Mouse (Mus musculus): ENCODE results near the gene Tldc2.

Gene Tldc2

DNA sequence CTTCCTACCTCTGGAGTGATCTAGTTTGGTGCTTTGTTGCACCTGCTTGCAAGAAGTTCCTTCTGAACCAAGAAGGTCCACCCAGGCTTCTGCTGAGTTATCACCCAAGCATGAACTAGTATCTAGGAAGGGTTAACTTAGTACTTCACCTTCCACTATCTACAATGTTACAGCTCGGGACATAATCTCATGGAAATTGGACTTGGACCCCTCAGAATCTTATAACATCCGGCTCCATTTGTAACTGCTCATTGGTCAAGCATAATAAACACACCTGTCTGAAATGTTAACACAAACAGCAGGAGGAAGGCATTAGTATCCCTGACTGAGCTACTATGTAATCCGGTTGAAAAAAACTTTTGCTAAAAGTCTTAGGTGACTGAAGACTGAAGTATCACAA is 40.5 kb downstream of the Tldc2 start:
- DNase-seq (ENCODE audit: low spot score), result no peak

DNA sequence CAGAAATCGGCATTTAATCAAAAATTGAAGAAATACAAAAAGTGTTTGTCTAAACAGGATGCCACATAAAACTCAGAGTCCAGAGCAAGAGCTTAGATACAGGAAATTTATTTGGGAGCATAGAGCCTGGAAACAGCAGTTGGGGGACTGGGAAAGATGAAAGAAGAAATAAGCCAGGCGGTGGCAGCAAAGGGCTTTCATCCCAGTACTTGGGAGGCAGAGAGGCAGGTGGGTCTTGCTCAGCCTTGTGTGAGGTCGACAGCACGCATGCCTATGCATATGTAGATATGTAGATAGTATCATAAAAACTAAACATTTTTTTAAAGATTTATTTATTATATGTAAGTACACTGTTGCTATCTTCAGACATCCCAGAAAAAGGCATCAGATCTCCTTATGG is 41.2 kb downstream of the Tldc2 start:
- no peak for DNase-seq (ENCODE audit: low spot score)

DNA sequence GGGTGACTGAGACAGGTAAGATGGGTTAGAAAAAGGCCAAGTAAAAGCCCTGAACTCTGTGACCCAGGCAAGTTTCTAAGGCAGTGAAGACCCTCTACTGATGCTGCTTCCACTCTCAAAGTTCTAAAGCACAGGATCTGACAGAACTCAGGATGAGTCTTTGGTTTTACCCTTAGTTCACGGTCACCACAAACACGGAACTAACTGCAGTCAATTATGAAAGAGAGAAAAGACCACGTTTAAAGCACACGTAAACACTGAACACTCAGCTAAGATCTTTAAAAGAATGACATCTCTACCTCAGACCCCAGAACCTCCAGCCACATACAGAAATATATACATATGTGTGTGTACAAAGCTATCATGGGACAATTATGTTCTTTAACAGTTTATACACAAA is 42.2 kb downstream of the Tldc2 start:
- DNase-seq (ENCODE audit: low spot score), result no peak

DNA sequence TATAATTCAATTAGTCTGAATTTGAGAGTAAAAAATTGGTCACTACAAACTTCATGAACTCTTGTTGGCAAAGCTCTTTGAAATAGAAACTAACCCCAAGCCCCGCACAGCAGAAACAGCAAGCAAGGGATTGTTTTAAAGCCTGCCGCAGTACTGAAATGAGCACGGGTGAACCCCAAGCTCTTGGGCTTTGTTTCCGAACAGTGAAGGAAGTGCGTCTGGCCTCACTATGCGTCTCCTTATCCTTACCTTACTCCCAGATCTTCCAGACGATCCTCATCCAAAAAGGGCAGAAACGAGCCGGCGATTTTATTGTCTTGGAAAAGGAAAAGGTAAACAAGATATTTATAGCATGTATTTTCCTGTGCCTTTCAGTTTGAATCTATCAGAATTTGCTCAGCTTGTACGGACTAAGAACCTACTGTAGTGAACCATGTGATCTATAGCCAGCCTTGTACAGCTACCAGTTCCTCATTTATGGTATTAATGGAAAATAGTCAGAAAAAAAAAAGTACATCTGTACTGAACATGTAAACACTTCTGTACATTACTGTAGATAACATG is 42.8 kb downstream of the Tldc2 start:
- DNase-seq (ENCODE audit: low spot score), result no peak

DNA sequence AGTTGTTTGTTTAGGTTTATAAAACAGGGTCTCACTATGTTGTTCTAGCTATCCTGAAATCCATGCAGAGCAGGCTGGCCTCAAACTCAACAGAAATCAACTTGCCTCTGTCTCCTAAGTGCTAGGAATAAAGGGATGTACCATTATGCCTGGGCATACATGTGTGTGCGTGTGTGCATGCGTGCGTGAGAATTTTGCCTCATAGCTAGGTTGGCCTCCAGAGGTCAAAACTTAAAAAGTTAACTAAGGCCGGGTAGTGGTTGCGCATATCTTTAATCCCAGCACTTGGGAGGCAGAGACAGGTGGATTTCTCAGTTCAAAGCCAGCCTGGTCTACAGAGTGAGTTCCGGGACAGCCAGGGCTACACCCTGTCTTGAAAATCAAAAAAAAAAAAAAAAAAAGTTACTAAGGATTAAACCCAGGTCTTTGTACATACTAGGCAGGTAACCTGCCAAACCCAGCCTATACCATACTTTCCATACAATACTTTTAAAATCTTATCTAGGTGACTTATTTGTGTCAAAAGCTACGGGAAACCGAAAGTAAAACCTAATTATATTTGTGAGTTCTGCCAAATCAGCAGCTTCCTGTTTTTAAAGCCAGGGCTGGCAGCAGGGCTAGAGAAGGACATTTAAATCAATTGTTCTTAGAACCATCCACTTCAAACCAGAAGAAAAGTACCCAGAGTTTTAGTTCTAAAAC is 44.1 kb downstream of the Tldc2 start:
- DNase-seq (ENCODE audit: low spot score), result no peak

DNA sequence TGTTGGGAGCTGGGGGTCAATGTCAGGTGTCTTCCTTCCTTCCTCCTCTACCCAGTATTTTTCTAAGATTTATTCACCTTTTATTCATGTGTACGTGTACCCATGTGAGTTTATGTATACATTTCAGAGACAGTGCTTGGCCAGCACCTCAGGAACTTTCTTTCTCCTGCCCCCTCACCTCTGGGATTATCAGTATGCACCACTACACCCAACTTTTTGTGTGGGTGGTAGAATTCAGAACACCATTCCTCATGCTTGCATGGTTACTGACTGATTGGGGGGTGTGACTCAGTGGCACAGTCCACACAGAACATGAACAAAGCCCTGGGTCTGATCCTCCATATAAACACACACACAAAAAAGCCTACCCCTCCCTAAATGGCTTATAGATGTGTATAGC is 45.2 kb downstream of the Tldc2 start:
- DNase-seq (ENCODE audit: low spot score), result no peak

DNA sequence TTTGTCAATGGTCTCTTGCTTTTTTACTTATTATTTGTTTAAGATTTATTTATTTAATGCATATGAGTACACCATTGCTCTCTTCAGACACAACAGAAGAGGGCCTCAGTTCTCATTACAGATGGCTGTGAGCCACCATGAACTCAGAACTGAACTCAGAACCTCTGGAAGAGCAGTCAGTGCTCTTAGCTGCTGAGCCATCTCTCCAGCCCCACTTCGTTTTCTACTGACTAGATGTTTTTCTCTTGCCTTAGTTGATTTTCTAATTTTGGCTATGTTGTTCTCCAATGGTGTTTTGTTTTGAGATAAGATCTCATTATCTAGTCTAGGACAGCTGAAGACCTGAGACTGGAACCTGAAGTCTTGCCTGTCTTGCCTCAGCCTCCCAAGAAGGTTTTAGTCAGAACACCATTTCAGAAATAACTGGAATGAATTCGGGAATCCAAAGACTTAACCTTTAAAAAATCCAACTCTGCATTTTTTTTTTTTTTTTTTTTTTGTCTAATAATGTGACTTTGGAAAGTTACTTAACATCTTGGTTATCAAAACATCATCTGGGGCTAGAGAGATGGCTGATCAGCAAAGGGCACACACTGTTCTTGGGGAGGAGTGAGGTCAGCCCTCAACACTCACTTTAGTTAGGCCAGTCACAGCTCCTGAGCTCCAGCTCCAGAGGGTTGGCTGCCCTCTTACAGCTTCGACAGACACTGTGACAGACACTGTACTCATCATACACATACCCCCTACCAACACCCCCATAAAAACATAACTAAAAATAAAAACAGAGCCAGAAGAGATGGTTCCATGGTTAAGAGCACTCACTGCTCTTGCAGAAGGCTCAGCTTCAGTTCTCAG is 46.1 kb downstream of the Tldc2 start:
- DNase-seq (ENCODE audit: low spot score), result no peak

DNA sequence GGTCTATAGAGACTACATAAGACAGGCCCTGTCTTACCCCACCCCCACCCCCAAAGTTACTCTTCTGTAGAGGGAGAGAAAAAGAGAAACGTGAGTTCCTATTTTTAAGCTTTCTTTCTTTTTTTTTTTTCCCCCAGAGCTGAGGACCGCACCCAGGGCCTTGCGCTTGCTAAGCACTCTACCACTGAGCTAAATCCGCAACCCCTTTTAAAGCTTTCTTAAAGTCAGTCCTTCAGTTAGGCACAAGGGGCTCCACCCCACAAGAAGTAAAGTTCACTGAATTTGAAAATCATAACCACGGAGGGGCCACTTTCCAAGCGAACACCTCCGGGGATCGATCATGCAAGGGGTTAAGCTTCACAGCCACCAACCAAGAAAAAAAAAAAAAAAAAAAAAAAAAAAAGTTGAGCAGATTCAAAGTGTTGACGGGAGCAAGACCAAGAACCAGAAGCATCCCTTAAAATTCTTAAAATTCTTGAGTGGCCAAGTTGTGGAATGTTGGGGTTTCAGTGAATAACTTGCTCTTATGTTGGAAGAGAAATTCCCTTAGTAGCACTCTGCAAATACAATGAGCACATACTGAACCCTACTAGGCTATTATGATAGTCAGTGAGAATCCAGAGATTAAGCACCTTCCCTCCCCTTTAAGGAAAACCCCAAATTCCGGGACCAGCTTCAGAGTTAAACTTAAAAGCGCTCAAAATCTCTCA is 47.1 kb downstream of the Tldc2 start:
- DNase-seq (ENCODE audit: low spot score), result no peak

DNA sequence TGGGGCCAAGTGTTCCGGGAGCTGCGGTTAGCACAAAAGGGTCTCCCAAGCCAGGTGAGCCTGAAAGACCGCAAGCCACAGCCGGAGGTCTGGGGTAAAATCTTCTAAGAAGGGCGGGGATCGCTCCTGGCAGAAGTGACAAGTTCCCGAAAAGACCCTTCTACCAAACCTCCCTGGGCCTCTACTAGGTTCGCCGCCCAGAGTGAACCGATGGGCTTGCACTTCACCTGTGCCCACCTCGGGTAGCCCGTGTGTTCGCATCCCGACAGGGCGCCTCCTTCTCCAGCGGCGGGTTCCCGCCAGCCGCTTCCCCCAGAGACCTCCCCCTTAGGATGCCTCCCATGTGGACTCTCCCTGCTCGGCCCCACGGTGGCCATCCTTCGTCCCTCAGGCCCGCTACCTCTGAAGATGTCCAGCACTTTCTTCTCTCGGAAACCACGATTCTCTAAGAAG is 47.6 kb downstream of the Tldc2 start:
- peak; percentile 13 for DNase-seq (ENCODE audit: low spot score)

DNA sequence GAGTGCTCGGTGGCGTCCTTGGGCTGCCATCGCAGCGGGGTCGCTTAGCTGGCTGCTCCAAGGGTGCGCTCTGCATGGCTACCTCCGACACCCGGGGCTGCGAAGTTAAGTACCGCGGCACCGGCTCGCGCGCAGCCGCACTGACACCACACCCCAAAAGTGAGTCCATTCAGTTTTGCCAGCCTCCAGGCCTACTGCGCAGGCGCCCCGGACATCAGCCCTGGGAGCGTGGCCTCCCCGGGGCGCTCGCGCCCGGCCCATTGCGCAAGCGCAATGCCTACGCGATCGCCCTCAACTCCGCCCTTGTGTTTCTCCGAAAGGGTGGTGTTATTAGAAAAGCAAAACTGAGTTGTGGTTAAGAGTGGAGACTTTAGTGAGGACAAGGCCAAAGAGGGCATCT is 48.2 kb downstream of the Tldc2 start, which contains the start of gene Samhd1:
TSS of gene Samhd1 (minus strand) at position 252 of the 400 bp plus-strand sequence.
- peak; percentile 95 for DNase-seq (ENCODE audit: low spot score)

DNA sequence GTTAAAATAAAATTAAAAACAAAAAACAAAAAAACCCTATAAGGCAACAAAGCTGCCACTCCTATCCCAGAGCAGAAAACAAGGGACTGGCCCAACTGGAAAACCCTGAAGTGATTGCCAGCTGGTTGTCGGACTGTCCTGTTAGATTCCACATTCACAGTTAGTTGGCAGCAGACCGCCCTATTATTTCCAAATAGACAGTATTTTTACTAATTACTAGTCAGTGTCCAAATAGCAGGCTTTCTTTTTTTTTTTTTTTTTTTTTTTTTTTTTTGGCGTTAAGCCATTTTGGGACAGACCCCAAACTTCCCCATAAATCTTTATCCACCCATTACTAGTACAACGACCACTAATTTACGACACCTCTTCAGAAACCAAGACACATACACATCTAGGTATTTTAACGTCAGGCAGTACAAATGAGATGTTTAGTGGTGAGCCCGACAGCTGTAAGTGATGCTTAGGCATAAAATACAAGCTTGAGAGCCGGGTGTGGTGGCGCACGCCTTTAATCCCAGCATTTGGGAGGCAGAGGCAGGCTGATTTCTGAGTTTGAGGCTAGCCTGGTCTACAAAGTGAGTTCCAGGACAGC is 48.8 kb downstream of the Tldc2 start:
- DNase-seq (ENCODE audit: low spot score), result no peak

DNA sequence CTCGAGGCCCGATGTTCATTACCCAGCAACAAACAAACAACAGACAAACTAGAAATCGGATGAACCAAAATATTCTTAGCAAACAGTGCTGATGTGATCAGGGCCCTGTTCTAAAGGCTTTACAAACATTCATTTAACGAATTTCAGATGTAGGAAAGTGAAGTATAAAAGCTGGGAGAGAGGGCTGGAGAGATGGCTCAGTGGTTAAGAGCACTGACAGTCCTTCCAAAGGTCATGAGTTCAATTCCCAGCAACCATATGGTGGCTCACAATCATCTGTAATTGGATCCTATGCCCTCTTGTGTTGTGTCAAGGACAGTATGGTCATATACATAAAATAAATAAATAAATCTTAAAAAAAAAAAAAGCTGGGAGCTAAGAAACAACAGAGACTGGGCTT is 49.3 kb downstream of the Tldc2 start:
- DNase-seq (ENCODE audit: low spot score), result no peak

DNA sequence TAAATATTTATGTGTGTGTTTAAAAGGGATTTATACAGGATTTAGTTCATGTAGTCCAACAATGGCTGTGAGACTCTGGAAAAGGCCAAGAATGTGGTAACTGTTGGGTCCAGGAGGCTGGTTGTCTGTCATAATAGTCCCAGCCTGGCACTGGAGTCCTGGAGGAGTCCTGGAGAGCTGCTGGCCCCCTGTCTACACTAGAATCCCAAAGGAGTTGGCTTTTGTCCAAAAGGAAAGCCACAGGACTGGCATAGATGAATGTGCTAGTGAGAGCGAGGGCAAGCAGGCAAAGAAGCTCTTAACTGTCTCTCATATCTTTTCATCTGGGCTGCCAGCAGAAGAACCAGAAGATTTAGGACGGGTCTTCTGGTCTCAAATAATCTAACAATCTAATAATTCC is 49.8 kb downstream of the Tldc2 start:
- DNase-seq (ENCODE audit: low spot score), result no peak

DNA sequence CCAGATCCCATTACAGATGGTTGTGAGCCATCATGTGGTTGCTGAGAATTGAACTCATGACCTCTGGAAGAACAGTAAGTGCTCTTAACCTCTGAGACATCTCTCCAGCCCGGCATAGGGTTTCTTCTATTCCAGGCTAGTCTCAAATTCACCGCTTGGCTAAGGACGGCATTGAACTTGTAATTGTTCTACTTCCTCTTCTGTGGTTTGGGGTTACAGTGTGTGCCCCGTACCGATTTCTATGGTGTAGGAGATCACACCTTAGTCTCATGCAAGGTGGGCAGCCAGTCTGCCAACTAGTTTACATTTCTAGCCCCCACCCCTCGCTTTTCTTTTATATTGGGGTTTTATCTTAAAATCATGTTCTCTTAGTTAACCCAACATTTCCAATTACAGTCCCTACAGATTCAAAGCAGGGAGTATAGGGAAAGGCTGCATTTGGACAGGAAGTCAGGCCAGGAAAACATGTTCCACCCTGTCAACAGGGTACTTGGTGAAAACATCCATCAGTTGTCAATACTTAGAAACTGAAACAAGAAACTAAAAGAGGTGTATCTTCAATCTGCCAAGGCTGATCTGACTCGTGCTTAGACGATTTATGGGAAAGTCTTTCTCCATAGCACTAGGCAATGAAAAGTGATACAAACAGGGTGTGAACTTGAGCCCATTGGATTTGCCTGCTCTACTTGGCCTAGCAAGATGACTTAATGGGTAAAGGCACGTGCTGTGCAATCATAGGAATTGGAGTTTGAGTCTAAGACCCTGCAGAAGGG is 51.3 kb downstream of the Tldc2 start:
- no peak for DNase-seq (ENCODE audit: low spot score)

DNA sequence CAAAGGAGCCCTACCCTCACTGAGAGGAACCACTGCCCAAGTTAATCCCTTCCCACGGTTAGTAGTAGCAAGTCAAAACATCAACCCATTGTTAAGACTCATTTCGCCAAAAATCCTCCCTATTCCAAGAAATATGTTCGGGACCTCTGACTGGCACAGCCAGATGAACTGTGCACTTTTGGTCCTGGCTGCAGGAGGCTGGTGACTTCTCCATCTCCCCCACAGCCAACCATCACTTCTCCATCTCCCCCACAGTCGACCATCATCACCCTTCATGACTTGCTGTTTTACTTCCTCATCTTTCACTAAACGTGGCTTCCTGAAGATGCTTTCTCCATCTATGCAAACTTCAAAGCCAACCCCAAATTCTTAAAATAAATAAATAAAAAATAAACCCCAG is 52.0 kb downstream of the Tldc2 start:
- no peak for DNase-seq (ENCODE audit: low spot score)

DNA sequence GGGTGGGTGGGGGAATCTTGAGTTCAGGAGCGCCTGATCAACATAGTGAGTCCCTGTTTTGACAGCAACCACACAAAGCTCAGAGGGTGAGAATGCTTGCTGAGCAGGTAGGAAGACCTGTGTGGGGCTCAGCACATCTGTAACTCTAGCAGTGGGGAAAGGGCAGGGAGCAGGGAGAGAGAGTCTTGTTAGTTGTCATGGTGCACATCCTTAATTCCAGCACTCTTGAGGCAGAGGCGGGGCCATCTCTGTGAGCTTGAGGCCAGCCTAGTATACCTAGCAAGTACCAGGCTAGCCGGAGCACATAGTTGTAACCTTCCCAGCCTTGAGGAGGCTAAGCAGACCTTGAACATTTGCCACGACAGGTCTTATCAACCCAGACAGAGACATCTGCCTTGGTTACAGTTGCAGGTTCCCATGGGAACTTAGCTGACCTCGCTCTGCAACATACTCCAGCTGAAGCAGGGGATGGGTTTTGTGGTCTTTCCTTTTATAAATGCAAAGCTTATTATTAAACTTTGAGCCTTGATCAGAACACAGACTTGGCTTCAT is 52.5 kb downstream of the Tldc2 start:
- DNase-seq (ENCODE audit: low spot score), result no peak

DNA sequence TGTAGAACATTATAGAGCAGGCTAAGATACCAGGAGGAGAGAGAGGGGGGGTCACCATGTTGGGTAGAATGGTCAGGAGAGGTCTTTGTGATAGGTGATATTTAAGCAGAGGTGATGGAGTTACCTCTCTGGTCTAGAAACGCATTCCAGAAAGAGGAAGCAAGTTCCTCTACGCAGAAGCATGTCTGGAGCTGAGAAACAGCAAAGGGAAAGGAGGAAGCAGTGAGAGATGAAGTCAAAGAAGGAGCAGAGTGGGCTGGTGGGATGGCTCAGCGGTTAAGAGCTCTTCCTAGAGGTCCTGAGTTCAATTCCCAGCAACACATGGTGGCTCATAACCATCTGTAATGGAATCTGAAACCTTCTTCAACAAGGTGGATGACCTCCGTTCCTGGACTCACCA is 55.1 kb downstream of the Tldc2 start:
- no peak for DNase-seq (ENCODE audit: low spot score)

DNA sequence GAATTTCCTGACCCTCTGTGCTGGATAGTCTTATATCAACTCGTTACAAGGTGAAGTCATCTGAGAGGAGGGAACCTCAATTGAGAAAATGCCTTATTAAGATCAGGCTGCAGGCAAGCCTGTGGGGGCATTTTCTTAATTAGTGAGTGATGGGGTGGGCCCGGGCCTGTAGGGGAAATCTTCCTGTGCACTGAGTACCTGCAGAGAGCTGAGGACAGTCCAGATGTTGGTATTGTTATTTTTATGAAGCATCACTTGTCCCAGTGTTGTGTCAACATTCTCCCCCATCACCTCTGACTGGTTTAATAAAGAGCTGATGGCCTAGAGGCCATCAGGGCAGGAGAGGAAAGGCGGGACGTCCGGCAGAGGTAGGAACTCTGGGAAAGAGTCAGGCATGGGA is 57.3 kb downstream of the Tldc2 start:
- no peak for DNase-seq (ENCODE audit: low spot score)

DNA sequence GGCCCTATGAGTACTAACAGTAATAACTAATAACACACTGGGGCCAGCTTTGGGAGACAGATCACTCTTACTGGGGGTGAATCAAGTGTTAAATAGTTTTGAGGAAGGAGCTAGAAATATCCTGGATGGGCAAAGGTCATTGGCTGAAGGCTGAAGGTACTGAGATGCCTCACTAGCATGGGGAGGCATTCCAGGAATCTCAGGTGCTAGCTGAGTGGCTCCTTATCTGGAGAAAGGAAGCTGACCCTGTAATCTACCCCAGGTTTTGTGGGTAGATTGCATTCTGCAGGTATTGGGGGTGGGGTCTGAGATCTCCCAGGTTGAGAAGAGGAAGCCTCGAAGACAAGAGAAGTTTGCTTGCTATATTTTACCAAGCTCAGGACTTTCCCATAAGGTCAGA is 58.3 kb downstream of the Tldc2 start:
- no peak for DNase-seq (ENCODE audit: low spot score)
